Mouse (Mus musculus) liver, postnatal 0 days (tissue): Measurements from ENCODE around the gene Kcnj6. TPM values are rescaled to one million over a fixed set of nuclear protein-coding genes. Genes with fewer than 3 reads are reported as not detected.

Experiments
- ATAC-seq: fragments of 200-750 bp; cut with Nextera tagmentation; 2 replicates; pipeline ENCODE4 v1.8.0; 2017; ENCODE audit warnings: mild to moderate bottlenecking, moderate library complexity
- DNase-seq: peaks from one replicate; pipeline ENCODE4 v3.0.0-alpha.2; 2016
- H3K27ac ChIP-seq: fragments of 300-500 bp; sonication (generic); 2 replicates; pipeline ENCODE4 v1.5.1; 2014; ENCODE audit warnings: antibody characterized with exemption, moderate library complexity, mild to moderate bottlenecking, low read depth
- H3K27me3 ChIP-seq: fragments of 300-500 bp; sonication (generic); 2 replicates; pipeline ENCODE4 v1.6.1; 2014; ENCODE audit warnings: low read length, control low read depth, mixed read lengths; ENCODE audit not compliant: insufficient read depth
- H3K36me3 ChIP-seq: fragments of 300-500 bp; sonication (generic); replicated peaks from 2 replicates; pipeline ENCODE4 v1.6.1; 2014; ENCODE audit warnings: mild to moderate bottlenecking, control low read depth, low read length, moderate library complexity, mixed read lengths; ENCODE audit not compliant: insufficient read depth
- H3K4me1 ChIP-seq: fragments of 300-500 bp; sonication (generic); 2 replicates; pipeline ENCODE4 v1.6.1; 2014; ENCODE audit warnings: antibody characterized with exemption, mild to moderate bottlenecking, control low read depth; ENCODE audit not compliant: insufficient read depth
- H3K4me2 ChIP-seq: fragments of 300-500 bp; sonication (generic); 2 replicates; pipeline ENCODE4 v1.6.1; 2014; ENCODE audit warnings: low read depth, mild to moderate bottlenecking, low read length, moderate library complexity, mixed read lengths
- H3K4me3 ChIP-seq: fragments of 300-500 bp; sonication (generic); 2 replicates; pipeline ENCODE4 v1.5.1; 2014; ENCODE audit warnings: low read depth, low read length
- H3K9ac ChIP-seq: fragments of 300-500 bp; sonication (generic); replicated peaks from 2 replicates; pipeline ENCODE4 v1.6.1; 2014; ENCODE audit warnings: mild to moderate bottlenecking, moderate library complexity
- H3K9me3 ChIP-seq: fragments of 300-500 bp; sonication (generic); 2 replicates; pipeline ENCODE4 v1.6.1; 2016; ENCODE audit warnings: mild to moderate bottlenecking, control low read depth, low read length, mixed read lengths
- CTCF ChIP-seq: sonication (generic); IDR thresholded peaks from 2 replicates; pipeline ENCODE4 v1.5.1; 2016; ENCODE audit warnings: antibody characterized with exemption, low read depth
- EP300 ChIP-seq: IDR thresholded peaks from 2 replicates; pipeline ENCODE4 v1.6.1; 2016; ENCODE audit warnings: antibody characterized with exemption, low read depth, mild to moderate bottlenecking
- WGBS: fragments of 180-500 bp; shearing (Covaris S2); extraction: QIAGEN DNeasy Blood & Tissue Kit; methylation state at CpG from one replicate; pipeline ENCODE4 v1.1.7; 2014; ENCODE audit not compliant: insufficient replicate concordance; 5-methylcytosine and 5-hydroxymethylcytosine counted together
- polyA plus RNA-seq: library from polyadenylated mRNA; unstranded; fragments of >200 nt; fragmentation: Nextera tagmentation; extraction: Ambion mirVana; gene quantifications from 2 replicates; pipeline ENCODE4 v1.2.1, GENCODE M21; 2015

Kcnj6 gene
- polyA plus RNA-seq, 1 experiment from 2014 or later, result not detected

DNA sequence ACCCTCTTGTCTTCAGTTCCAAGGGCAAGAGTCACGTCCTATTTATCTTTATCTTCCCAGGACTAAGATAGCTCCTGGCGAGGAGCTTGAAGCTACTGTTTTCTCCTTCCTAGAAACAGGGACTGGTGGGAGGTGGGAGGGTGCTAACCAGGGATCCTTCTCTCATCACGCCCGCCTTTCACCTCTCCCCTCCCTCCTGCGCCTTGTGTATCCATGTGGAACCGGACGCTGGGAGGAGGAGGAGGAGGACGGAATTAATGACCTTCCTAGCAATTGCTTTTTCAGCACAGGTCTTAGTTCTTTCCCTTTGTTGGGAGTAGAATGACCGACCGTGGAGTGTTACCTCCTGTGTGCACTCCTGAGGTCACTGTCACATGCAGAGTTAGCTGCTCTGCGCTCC lies 108.9 kb downstream of the Kcnj6 start:
- TF ChIP-seq CTCF (no peak), EP300 (no peak)
- no peaks in the 10 kb centered on the region for H3K27me3 ChIP-seq
- DNase-seq (no peak), ATAC-seq (no peak)
- H3K4me2 ChIP-seq, result no peak overlapping the region
- WGBS, result 72% methylated on average over 10 of the region's 11 CpGs
- no peak overlapping the region for H3K27ac ChIP-seq
- H3K4me1 ChIP-seq, result no peaks in the 10 kb centered on the region
- no peak overlapping the region for H3K4me3 ChIP-seq
- no peak overlapping the region for H3K9ac ChIP-seq
- no peaks in the 10 kb centered on the region for H3K9me3 ChIP-seq
- no peaks in the 10 kb centered on the region for H3K36me3 ChIP-seq

DNA sequence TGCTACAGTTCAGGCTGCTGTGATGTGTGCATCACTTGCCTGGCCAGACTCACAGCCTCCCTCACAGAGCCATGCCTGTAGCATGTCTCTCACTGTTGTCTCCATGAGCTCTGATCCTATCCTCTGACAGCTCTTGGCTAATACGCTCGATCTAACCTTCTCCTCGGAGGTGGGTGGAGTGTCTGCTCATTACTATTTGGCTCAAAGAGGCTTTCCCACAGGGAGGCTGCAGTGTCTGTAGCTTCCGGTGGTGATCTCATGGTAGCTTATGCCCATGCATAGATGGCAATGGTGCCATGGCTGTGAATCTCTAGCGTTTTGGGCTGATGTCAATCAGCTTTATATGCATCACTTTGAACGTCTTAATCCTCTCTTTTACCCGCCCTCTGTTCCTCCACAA lies 111.1 kb downstream of the Kcnj6 start:
- H3K36me3 ChIP-seq, result no peaks in the 10 kb centered on the region
- H3K27me3 ChIP-seq, result no peaks in the 10 kb centered on the region
- no peak overlapping the region for H3K4me3 ChIP-seq
- WGBS, result 74% methylated on average over 7 of the region's 7 CpGs
- no peak for TF ChIP-seq EP300
- no peak overlapping the region for H3K27ac ChIP-seq
- ATAC-seq (no peak), DNase-seq (no peak)
- no peaks in the 10 kb centered on the region for H3K9me3 ChIP-seq
- no peak overlapping the region for H3K9ac ChIP-seq
- H3K4me2 ChIP-seq, result no peak overlapping the region
- no peaks in the 10 kb centered on the region for H3K4me1 ChIP-seq

DNA sequence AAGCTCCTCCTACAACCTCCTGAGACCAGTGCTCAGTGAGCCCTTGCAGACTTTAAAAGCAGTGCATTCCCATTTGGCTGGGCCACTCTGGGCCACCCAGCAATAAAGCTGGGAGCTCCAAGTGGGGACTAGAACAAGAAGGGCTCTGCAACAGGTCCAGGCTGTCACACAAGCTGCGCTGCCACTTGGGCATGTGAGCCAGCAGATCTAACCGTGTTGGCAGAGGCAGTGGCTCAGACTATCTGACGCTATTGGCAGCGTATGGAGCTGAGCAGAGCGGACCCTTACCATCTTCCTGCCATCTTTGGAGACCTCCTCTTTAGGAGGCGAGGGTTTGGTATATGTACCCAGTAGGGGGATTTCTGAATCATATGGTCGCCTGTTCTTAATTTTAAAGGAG lies 112.4 kb downstream of the Kcnj6 start:
- H3K9ac ChIP-seq, result no peak overlapping the region
- 70% methylated on average over 7 of the region's 7 CpGs for WGBS
- H3K4me3 ChIP-seq, result no peak overlapping the region
- no peak for TF ChIP-seq EP300
- TF ChIP-seq CTCF, result no peak
- no peak overlapping the region for H3K4me2 ChIP-seq
- H3K27ac ChIP-seq, result no peak overlapping the region
- no peaks in the 10 kb centered on the region for H3K36me3 ChIP-seq
- H3K4me1 ChIP-seq, result no peaks in the 10 kb centered on the region
- H3K9me3 ChIP-seq, result no peaks in the 10 kb centered on the region
- no peak for ATAC-seq
- DNase-seq, result no peak
- H3K27me3 ChIP-seq, result no peaks in the 10 kb centered on the region

DNA sequence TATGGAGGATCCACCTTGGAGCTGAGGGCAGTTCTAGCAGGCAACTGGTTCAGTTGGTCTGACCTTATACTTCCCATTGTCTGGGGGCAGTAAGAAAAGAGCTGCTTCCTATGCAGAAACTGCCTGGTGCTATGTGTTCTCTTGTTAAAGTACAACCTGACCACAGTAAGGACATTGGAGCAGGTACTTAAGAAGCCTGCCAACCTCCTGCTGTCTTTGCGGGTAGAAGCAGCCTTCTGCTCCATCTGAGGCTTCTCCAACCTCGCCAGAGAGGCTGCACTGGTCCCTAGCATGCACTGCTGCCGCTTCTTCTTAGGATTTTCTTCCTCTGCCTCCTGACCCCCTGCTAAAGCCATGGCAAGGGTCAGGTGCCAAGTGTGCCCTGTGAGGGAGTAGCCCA lies 113.6 kb downstream of the Kcnj6 start:
- TF ChIP-seq CTCF, result no peak
- no peak for TF ChIP-seq EP300
- Histone ChIP-seq H3K4me1 (no peaks in the 10 kb centered on the region), H3K36me3 (no peaks in the 10 kb centered on the region), H3K27ac (no peak overlapping the region), H3K4me2 (no peak overlapping the region), H3K9ac (no peak overlapping the region), H3K27me3 (no peaks in the 10 kb centered on the region), H3K4me3 (no peak overlapping the region), H3K9me3 (no peaks in the 10 kb centered on the region)
- no peak for ATAC-seq
- WGBS, result 59% methylated on average over 3 of the region's 3 CpGs
- DNase-seq, result no peak

DNA sequence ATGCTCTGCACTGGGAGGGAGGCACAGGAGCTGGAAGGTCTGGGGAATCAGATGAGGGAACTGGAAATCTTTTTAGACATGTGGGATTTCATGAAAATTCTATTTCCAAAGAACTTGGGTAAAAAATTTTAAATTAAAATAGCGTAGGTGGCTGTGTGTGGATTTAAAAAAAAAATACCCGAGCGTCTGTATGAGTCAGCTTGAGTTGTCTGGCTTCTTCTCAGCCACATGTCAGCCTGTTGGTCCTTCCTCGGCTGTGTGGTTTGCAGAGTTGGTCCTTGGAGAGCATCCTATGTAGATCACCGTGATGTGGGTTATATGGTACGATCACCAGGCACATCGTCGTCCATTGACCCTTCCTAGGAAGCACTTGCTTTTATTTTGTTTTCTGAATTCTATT lies 114.3 kb downstream of the Kcnj6 start:
- DNase-seq, result no peak
- TF ChIP-seq CTCF (no peak), EP300 (no peak)
- ATAC-seq, result no peak
- Histone ChIP-seq H3K27me3 (no peaks in the 10 kb centered on the region), H3K4me3 (no peak overlapping the region), H3K4me2 (no peak overlapping the region), H3K9ac (no peak overlapping the region), H3K27ac (no peak overlapping the region), H3K4me1 (no peaks in the 10 kb centered on the region), H3K9me3 (no peaks in the 10 kb centered on the region), H3K36me3 (no peaks in the 10 kb centered on the region)
- WGBS, result 75% methylated on average over 8 of the region's 8 CpGs

DNA sequence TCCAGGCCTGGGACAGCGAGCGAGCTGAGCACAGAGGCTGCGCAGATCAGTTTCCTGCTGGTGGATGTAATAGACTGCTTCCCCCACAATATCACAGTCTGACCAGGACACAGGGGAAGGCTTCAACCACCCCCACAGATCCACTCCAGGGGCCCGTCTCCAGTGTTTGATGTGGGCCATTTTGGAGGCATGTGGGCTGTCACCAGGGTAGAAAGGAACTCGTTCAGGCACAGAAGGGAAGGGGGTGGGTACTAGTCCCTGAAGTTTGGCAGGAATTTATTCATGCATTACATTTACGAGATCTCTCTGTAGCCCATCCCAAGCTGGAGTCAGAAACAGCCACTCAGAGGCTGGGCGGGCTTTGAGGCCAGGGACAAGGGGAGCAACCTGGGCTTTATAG lies 115.4 kb downstream of the Kcnj6 start:
- TF ChIP-seq CTCF, result no peak
- TF ChIP-seq EP300, result no peak
- Histone ChIP-seq H3K9me3 (no peaks in the 10 kb centered on the region), H3K27me3 (no peaks in the 10 kb centered on the region), H3K27ac (no peak overlapping the region), H3K4me1 (no peaks in the 10 kb centered on the region), H3K4me3 (no peak overlapping the region), H3K4me2 (no peak overlapping the region), H3K36me3 (no peaks in the 10 kb centered on the region), H3K9ac (no peak overlapping the region)
- ATAC-seq, result no peak
- no peak for DNase-seq
- WGBS, result 63% methylated on average over 7 of the region's 7 CpGs

DNA sequence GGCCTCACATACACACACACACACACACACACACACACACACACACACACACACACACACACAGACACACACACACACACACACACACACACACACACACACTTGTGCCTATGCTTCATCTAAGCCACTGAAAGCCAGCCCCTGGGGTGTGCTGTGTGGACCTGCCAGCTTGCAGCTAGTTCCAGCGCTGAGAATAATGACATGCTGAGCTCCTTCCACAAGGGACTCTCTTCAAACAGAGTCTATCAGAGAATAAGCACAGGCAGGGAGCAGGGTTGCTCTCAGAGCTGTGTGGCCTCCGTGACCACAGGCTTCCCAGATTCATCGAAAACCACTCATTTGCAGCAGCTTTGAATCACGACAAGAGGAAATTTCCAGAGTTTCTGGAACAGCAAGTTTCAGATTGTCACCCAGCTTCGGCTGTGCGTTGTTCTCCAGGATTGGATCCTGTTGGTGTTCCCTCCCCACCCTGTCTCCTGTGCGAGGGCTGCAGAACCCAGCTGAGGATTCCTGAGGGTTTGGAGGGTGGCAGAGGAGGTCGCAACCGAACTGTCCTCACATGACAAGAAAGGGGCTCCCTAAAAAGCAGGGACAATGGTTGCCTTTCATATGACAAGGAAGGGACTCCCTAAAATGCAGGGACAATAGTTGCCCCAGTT lies 124.8 kb downstream of the Kcnj6 start:
- 43% methylated on average over 9 of the region's 9 CpGs for WGBS
- TF ChIP-seq EP300 (no peak), CTCF (no peak)
- Histone ChIP-seq H3K4me1 (no peaks in the 10 kb centered on the region), H3K9ac (no peak overlapping the region), H3K27me3 (no peaks in the 10 kb centered on the region), H3K4me2 (no peak overlapping the region), H3K27ac (no peak overlapping the region), H3K9me3 (no peaks in the 10 kb centered on the region), H3K36me3 (no peaks in the 10 kb centered on the region), H3K4me3 (no peak overlapping the region)
- ATAC-seq, result no peak
- DNase-seq, result no peak
